Mouse (Mus musculus) heart, postnatal 36 days (tissue): ENCODE data around the gene Arhgap18. TPM values are rescaled to one million over a fixed set of nuclear protein-coding genes. Genes with fewer than 3 reads are reported as not detected.

Source experiments
- DNase-seq, 2 experiments: peaks; one replicate each; pipeline ENCODE4 v3.0.0; 2021 to 2022
- intact Hi-C: fragments of 180-260 bp; cut with DNase I; formaldehyde crosslinking; loops from one replicate; pipeline ENCODE4 v1.15.1; 2025
- total RNA-seq, 2 experiments: library from RNA; stranded (reverse); gene quantifications; 2 replicates each; pipeline ENCODE4 v1.2.3; 2021

The Arhgap18 gene
- 10 to 100 TPM; 17.6 to 18.7 TPM for total RNA-seq

GRCm38 (mm10) chr10:26752929-26753567 is at the start of gene Arhgap18:
Arhgap18 (plus strand) TSS chr10:26753421.
- intact Hi-C loops, result loop anchor here (1.0 to 5.0 kb wide), 4 partner anchors 42 to 380 kb away; no protein-coding TSS in a partner anchor
- DNase-seq, result no peak

- no peak for DNase-seq
- intact Hi-C loops, result loop anchor here (1.0 to 2.0 kb wide), 4 partner anchors 42 to 338 kb away; partner anchors contain the start of gene Arhgap18
These were observed 42.7 kb upstream of the Arhgap18 start for GRCm38 (mm10) chr10:26710458-26711011.

- DNase-seq, result peak; percentile 34 to 37
- intact Hi-C loops, result loop anchor here (1.0 to 2.0 kb wide), 3 partner anchors 42 to 338 kb away; partner anchors contain the start of gene Arhgap18
These were observed 42.2 kb upstream of the Arhgap18 start for GRCm38 (mm10) chr10:26711068-26711467.

DNA sequence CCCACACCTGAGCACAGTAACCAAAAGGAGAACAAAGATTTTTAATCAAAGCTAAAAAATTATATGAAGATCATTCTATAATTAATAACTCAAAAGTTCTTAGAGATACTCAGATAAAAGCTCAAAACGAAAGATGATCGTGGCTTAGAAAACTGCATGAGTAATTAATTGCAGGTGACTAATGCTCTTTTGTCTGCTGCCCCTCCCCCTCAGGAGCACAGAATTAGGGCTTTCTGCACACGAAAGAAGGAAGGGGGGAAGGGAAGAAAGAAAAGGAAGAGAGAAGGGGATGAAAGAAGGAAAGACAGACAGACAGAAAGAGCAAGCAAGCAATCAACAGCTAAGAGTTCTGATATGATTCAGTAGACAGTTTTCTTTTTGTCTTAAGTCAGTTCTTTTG is 39.2 kb upstream of the Arhgap18 start:
- intact Hi-C loops, result no loop called here
- DNase-seq, result no peak

DNA sequence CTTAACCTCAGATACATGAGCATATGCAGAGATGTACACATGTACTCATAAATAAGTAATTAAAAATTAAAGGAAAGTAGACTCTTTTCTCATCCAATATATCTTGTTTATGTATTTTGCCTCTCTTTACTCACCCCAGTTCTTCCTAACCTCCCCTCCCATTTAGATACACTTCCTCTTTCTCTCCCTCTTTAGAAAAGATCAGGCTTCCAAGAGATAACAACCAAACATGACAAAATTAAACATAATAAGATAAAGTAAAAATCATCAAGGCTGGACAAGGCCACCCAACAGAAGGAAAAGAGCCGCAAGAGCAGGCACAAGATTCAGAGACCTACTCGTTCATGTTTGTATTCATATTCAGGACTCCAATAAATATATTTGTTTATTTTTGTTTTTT is 28.5 kb upstream of the Arhgap18 start:
- no peak for DNase-seq
- intact Hi-C loops, result no loop called here

DNA sequence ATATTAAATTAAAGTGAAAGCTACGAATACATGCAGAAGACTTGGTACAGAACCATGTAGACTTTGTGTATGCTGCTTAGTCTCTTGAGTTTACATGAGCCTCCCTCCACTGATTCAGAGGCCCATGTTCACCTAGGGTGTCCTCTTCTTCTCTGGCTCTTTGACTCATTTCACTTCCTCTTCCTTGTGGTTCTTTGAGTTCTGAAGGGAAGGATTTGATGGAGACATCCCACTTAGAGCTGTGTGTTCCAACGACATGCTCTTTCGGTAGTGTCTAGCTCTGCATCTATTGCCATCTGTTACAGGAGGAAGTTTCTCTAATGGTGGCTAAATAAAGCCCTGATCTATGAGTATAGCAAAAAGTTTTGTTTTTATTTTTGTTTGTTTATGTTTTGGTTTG is 28.0 kb upstream of the Arhgap18 start:
- intact Hi-C loops, result no loop called here
- no peak for DNase-seq

GRCm38 (mm10) chr10:26750827-26751226 is 2.4 kb upstream of the Arhgap18 start:
- intact Hi-C loops, result loop anchor here (5.0 kb wide), 1 partner anchor 121 kb away; no protein-coding TSS in a partner anchor

DNA sequence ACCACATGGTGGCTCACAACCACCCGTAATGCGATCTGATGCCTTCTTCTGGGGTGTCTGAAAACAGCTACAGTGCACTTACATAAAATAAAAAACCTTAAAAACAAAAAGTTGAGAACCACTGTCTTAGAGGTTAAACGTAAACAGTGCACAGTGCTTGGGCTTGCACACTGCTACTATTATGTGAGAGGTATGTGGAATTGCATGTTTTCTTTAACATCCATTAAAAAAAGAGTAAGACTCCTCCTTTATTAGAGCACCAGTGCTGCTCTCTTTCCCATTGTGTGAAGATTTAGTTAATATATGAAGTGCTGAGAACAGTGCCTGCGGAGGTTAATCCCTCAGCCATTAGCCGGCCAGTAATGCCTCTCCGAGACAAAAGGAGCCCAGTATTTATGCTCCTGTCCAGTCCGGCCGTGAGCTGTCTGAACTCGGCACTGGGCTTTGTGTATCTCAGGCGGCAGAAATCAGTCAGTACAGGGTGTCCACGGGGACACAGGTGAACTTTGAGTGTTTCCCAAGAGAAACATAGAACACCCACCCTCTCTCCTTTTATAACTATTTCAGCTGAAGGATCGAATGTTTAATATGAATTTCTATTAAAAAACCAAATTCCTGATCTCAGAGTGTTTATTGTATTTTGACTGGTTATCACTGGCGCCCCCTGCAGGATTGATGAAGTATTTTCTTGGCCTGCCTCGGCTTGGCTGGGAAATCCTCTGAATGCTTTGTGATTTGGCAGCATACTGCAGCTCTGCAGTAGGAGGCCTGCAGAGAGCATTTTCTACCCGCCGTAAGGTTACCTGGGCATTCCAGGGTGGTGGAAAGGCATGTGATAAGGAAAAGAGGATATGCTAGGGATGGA is 925 bp upstream of the Arhgap18 start:
- intact Hi-C loops, result loop anchor here (1.0 to 5.0 kb wide), 4 partner anchors 41 to 379 kb away; no protein-coding TSS in a partner anchor
- DNase-seq, result peak; percentile 57 to 61

More at GRCm38 (mm10) chr10:26750827-26751226, 2.4 kb upstream of the Arhgap18 start:
- DNase-seq, result no peak

DNA sequence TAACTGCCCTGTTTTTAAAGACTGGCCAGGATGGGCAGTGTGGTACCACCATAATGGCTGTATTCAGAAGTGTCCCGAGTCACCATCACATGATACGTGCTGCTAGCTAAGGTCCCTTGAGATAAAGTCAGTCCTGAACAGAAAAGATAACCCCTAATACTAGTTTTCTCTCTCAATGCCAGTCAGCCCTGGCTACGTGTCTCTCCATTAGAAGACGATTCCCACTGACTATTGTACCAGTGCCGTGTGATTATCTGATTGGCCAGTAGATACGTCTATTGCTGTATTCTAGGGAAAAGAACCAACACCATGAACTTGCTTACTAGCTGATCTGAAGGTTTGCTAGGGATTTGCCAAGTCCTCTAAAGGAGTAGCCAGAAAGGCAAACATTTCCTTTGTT is 785 bp downstream of the Arhgap18 start:
- intact Hi-C loops, result loop anchor here (5.0 kb wide), 1 partner anchor 118 kb away; no protein-coding TSS in a partner anchor
- DNase-seq, result no peak

DNA sequence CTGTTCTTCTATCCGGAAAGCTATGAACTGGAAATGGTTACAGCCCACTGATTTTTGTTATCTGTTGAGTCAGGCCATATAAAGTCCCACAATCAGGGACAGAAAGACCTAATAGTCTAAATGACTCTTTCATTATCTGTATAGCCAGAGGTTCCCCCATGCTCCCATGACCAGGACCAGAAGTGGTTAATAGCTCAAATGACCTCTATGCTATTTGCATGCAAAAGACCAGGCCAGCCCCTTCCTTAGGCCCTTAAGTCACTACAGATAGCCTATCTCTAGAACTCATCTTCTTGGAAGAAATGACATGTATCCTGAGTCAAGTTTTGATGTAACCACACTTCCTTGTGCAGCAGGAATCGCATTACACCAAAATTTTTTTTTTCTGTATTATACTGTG is 4.0 kb downstream of the Arhgap18 start:
- DNase-seq, result no peak
- intact Hi-C loops, result loop anchor here (5.0 kb wide), 1 partner anchor 70 kb away; no protein-coding TSS in a partner anchor

DNA sequence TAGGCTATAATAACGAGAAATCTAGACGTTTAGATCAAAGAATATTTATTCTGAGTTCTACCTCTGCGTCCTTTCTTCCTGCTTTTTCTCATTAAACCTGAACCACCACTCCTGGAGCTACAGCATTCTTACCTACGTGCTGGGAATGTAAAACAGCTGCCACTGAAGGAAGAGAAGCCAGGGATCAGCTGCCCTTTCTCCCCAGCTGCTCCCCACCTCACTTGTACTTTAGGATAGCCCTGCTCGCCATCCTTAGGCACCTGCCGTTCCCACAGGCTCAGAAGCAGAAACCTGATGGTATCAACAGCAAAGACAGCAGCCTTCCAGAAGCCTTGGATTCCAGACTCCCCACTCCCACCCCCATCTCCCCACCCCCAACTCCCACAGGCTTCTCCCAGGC is 6.2 kb downstream of the Arhgap18 start:
- no peak for DNase-seq
- intact Hi-C loops, result loop anchor here (5.0 kb wide), 1 partner anchor 68 kb away; no protein-coding TSS in a partner anchor

- intact Hi-C loops, result no loop called here
- DNase-seq, result no peak
These were observed 7.9 kb downstream of the Arhgap18 start for GRCm38 (mm10) chr10:26761103-26761502.

GRCm38 (mm10) chr10:26761991-26762903 is 9.0 kb downstream of the Arhgap18 start:
- intact Hi-C loops, result no loop called here
- no peak for DNase-seq

DNA sequence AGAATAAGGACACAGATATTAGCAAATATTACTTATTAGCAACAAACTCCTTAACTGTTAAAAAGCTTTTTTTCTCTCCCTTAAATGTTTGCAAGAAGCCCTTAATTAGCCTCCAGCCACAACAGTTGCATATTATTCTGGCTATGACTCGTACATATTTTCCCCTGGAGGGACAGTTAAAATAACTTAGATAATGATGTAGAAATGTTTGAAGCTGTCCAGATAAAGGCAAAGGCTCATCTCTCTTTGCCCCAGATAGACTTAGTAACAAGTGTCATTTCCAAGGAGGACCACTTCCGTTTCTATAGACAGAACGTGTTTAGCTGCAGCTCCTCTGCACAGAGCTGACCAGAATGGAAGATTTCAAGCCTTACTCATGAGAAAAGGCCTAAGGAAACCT is 14.0 kb downstream of the Arhgap18 start:
- no peak for DNase-seq
- intact Hi-C loops, result no loop called here

GRCm38 (mm10) chr10:26768943-26769342 is 15.7 kb downstream of the Arhgap18 start:
- DNase-seq, result no peak
- intact Hi-C loops, result no loop called here

- intact Hi-C loops, result loop anchor here (5.0 kb wide), 2 partner anchors 57 to 398 kb away; no protein-coding TSS in a partner anchor
- no peak for DNase-seq
These were observed 16.8 kb downstream of the Arhgap18 start for GRCm38 (mm10) chr10:26770035-26770434.

- intact Hi-C loops, result loop anchor here (5.0 kb wide), 2 partner anchors 55 to 400 kb away; no protein-coding TSS in a partner anchor
These were observed 18.9 kb downstream of the Arhgap18 start for GRCm38 (mm10) chr10:26771938-26772623.

DNA sequence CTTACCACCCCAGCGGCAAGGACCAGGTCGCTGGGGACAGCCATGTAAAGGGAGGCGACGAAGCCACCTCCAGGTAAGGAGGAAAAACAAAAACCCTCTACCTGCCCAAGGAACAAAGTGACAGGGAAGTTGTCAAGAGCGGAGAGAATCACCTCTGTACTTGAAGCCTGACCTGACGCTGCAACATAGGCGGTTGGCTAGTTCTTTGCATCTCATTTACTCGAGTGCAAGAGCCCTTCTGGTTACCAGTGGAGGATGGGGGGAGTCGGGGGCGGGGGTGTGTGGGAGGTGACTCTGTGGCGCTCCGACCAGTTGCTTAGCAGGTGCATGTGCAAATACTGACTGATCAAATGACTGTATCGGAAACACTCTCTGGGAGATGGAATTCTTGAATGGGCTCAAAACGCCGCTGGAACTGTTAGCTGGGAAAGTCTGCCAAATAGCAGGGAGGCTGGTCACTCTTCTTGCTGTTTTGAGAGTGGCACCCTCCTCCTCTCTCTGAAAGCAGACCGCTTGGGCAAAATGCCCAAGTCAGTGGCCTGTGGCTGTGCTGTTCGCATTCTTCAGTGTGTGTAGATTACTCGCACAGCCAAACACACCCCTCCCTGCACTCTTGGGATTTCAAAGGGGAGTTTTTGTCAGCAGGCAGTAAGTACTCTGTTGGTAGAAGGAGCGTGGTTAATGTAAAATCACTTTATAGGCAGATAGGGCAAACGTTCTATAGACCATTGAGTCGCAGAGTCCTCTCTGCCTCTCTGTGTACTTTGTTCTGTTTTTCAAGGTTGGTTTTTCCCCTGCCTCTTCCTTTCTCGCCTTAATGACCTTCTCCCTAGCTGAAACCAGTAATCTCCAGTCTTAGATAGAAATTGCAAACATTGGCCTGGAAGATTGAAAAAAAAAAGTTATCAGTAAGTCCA is 19.7 kb downstream of the Arhgap18 start:
- DNase-seq, result peak; percentile 73 to 81
- intact Hi-C loops, result loop anchor here (5.0 kb wide), 2 partner anchors 54 to 401 kb away; no protein-coding TSS in a partner anchor

More at GRCm38 (mm10) chr10:26771938-26772623, 18.9 kb downstream of the Arhgap18 start:
- peak; percentile 80 to 82 for DNase-seq
